Mouse (Mus musculus) kidney, embryonic 14.5 days (tissue): Measurements from ENCODE around the gene Mrvi1. TPM values are rescaled to one million over a fixed set of nuclear protein-coding genes. Genes with fewer than 3 reads are reported as not detected.

Experiments used
- ATAC-seq: fragments of 200-750 bp; cut with Nextera tagmentation; 2 replicates; pipeline ENCODE4 v1.8.0; 2017; ENCODE audit warnings: moderate number of reproducible peaks, mild to moderate bottlenecking, moderate TSS enrichment, moderate library complexity; ENCODE audit not compliant: low FRiP score, low TSS enrichment
- H3K27ac ChIP-seq: fragments of 300-500 bp; sonication (generic); 2 replicates; pipeline ENCODE4 v1.5.1; 2014; ENCODE audit warnings: low read depth, mild to moderate bottlenecking, low read length, moderate library complexity, mixed read lengths
- H3K27me3 ChIP-seq: fragments of 300-500 bp; sonication (generic); 2 replicates; pipeline ENCODE4 v1.6.1; 2014; ENCODE audit warnings: mild to moderate bottlenecking, low read length; ENCODE audit not compliant: control insufficient read depth, insufficient read depth
- H3K36me3 ChIP-seq: fragments of 300-500 bp; sonication (generic); 2 replicates; pipeline ENCODE4 v1.6.1; 2014; ENCODE audit warnings: low read length, mixed read lengths; ENCODE audit not compliant: control insufficient read depth, insufficient read depth
- H3K4me1 ChIP-seq: fragments of 300-500 bp; sonication (generic); 2 replicates; pipeline ENCODE4 v1.6.1; 2014; ENCODE audit warnings: low read length, mixed read lengths; ENCODE audit not compliant: control insufficient read depth, insufficient read depth
- H3K4me2 ChIP-seq: fragments of 300-500 bp; sonication (generic); replicated peaks from 2 replicates; pipeline ENCODE4 v1.6.1; 2014; ENCODE audit warnings: low read depth, mild to moderate bottlenecking, low read length
- H3K4me3 ChIP-seq: fragments of 300-500 bp; sonication (generic); 2 replicates; pipeline ENCODE4 v1.5.1; 2014; ENCODE audit warnings: mild to moderate bottlenecking, low read length
- H3K9ac ChIP-seq: fragments of 300-500 bp; sonication (generic); 2 replicates; pipeline ENCODE4 v1.6.1; 2014; ENCODE audit warnings: low read depth, mild to moderate bottlenecking, low read length, moderate library complexity
- H3K9me3 ChIP-seq: fragments of 300-500 bp; sonication (generic); 2 replicates; pipeline ENCODE4 v1.6.1; 2016; ENCODE audit warnings: low read length; ENCODE audit not compliant: control insufficient read depth
- WGBS: fragments of 180-500 bp; shearing (Covaris S2); extraction: QIAGEN DNeasy Blood & Tissue Kit; methylation state at CpG from one replicate; pipeline ENCODE4 v1.1.7; 2014; 5-methylcytosine and 5-hydroxymethylcytosine counted together
- polyA plus RNA-seq: library from polyadenylated mRNA; unstranded; fragments of >200 nt; fragmentation: Nextera tagmentation; extraction: Ambion mirVana; gene quantifications from 2 replicates; pipeline ENCODE4 v1.2.1, GENCODE M21; 2014

The Mrvi1 gene
- polyA plus RNA-seq, 1 experiment from 2014 or later = 15.1 TPM

- Histone ChIP-seq H3K4me3 (no peak overlapping the region), H3K4me2 (no peak overlapping the region), H3K27ac (no peak overlapping the region), H3K27me3 (no peaks in the 10 kb centered on the region), H3K4me1 (peaks cover 12% of the 10 kb centered on the region; the same call in 1 of the 2 replicates), H3K36me3 (no peaks in the 10 kb centered on the region), H3K9ac (no peak overlapping the region), H3K9me3 (no peaks in the 10 kb centered on the region)
- peak; percentile 79 for ATAC-seq
- 38% methylated on average over 10 of the region's 10 CpGs for WGBS
Observed at GRCm38 (mm10) chr7:110865038-110865437, 117.2 kb downstream of the Mrvi1 start.

- H3K4me1 ChIP-seq = peaks cover 12% of the 10 kb centered on the region; the same call in 1 of the 2 replicates
- no peaks in the 10 kb centered on the region for H3K27me3 ChIP-seq
- H3K9ac ChIP-seq = no peak within 1 kb of the TSS
- no peak within 1 kb of the TSS for H3K4me2 ChIP-seq
- no peak within 1 kb of the TSS for H3K27ac ChIP-seq
- H3K36me3 ChIP-seq = no peaks in the 10 kb centered on the region
- no peak for ATAC-seq
- no peak within 1 kb of the TSS for H3K4me3 ChIP-seq
- 72% methylated on average over 12 of the region's 12 CpGs for WGBS
- H3K9me3 ChIP-seq = no peaks in the 10 kb centered on the region
Observed at GRCm38 (mm10) chr7:110862751-110863289, 119.4 kb downstream of the Mrvi1 start, which contains the start of gene Lyve1. Lyve1 (minus strand) TSS chr7:110863239.

GRCm38 (mm10) chr7:110860129-110860528 is 122.1 kb downstream of the Mrvi1 start:
- H3K36me3 ChIP-seq = no peaks in the 10 kb centered on the region
- H3K27ac ChIP-seq = peak overlapping the region; percentile 18; the same call in 1 of the 2 replicates
- peaks cover 16% of the 10 kb centered on the region; the same call in 1 of the 2 replicates for H3K4me1 ChIP-seq
- peak; percentile 39; the same call in 1 of the 2 replicates for ATAC-seq
- no peaks in the 10 kb centered on the region for H3K9me3 ChIP-seq
- no peak overlapping the region for H3K4me3 ChIP-seq
- no peak overlapping the region for H3K4me2 ChIP-seq
- WGBS = 39% methylated on average over 5 of the region's 5 CpGs
- no peak overlapping the region for H3K9ac ChIP-seq
- H3K27me3 ChIP-seq = no peaks in the 10 kb centered on the region

GRCm38 (mm10) chr7:110855604-110856003 is 126.7 kb downstream of the Mrvi1 start:
- Histone ChIP-seq H3K27ac (no peak overlapping the region), H3K27me3 (no peaks in the 10 kb centered on the region), H3K4me1 (peaks cover 28% of the 10 kb centered on the region), H3K9ac (no peak overlapping the region), H3K9me3 (no peaks in the 10 kb centered on the region), H3K4me3 (no peak overlapping the region), H3K36me3 (no peaks in the 10 kb centered on the region), H3K4me2 (no peak overlapping the region)
- 69% methylated on average over 1 of the region's 1 CpGs for WGBS
- no peak for ATAC-seq

- ATAC-seq = peak; percentile 34; the same call in 1 of the 2 replicates
- H3K27ac ChIP-seq = no peak overlapping the region
- 71% methylated on average over 8 of the region's 8 CpGs for WGBS
Observed at GRCm38 (mm10) chr7:110854927-110855546, 127.2 kb downstream of the Mrvi1 start.

GRCm38 (mm10) chr7:110854519-110854918 is 127.7 kb downstream of the Mrvi1 start:
- H3K27ac ChIP-seq = no peak overlapping the region
- ATAC-seq = no peak
- 45% methylated on average over 3 of the region's 3 CpGs for WGBS

More at GRCm38 (mm10) chr7:110854927-110855546, 127.2 kb downstream of the Mrvi1 start:
- H3K27me3 ChIP-seq = no peaks in the 10 kb centered on the region
- no peaks in the 10 kb centered on the region for H3K9me3 ChIP-seq
- H3K4me3 ChIP-seq = no peak overlapping the region
- H3K36me3 ChIP-seq = no peaks in the 10 kb centered on the region
- peaks cover 28% of the 10 kb centered on the region for H3K4me1 ChIP-seq
- H3K4me2 ChIP-seq = no peak overlapping the region
- H3K9ac ChIP-seq = no peak overlapping the region

GRCm38 (mm10) chr7:110853611-110854010 is 128.7 kb downstream of the Mrvi1 start:
- WGBS = 56% methylated on average over 10 of the region's 10 CpGs
- Histone ChIP-seq H3K27ac (no peak overlapping the region), H3K4me2 (no peak overlapping the region), H3K9me3 (no peaks in the 10 kb centered on the region), H3K36me3 (no peaks in the 10 kb centered on the region), H3K4me1 (peaks cover 28% of the 10 kb centered on the region), H3K9ac (no peak overlapping the region), H3K4me3 (no peak overlapping the region), H3K27me3 (no peaks in the 10 kb centered on the region)
- ATAC-seq = no peak

More at GRCm38 (mm10) chr7:110854519-110854918, 127.7 kb downstream of the Mrvi1 start:
- Histone ChIP-seq H3K27me3 (no peaks in the 10 kb centered on the region), H3K4me1 (peaks cover 28% of the 10 kb centered on the region), H3K9me3 (no peaks in the 10 kb centered on the region), H3K36me3 (no peaks in the 10 kb centered on the region), H3K4me3 (no peak overlapping the region), H3K4me2 (no peak overlapping the region), H3K9ac (no peak overlapping the region)

- Histone ChIP-seq H3K27ac (peak overlapping the region; percentile 63), H3K9me3 (no peaks in the 10 kb centered on the region), H3K4me1 (peaks cover 28% of the 10 kb centered on the region), H3K4me3 (no peak overlapping the region), H3K9ac (no peak overlapping the region), H3K27me3 (no peaks in the 10 kb centered on the region), H3K4me2 (no peak overlapping the region), H3K36me3 (no peaks in the 10 kb centered on the region)
- WGBS = 44% methylated on average over 7 of the region's 7 CpGs
- ATAC-seq = peak; percentile 67; the same call in 1 of the 2 replicates
Observed at GRCm38 (mm10) chr7:110851541-110852203, 130.6 kb downstream of the Mrvi1 start.

GRCm38 (mm10) chr7:110848371-110848770 is 133.9 kb downstream of the Mrvi1 start:
- WGBS = 96% methylated on average over 1 of the region's 1 CpGs
- Histone ChIP-seq H3K4me3 (no peak overlapping the region), H3K27ac (no peak overlapping the region), H3K9ac (no peak overlapping the region), H3K9me3 (peaks cover 2% of the 10 kb centered on the region; the same call in 1 of the 2 replicates), H3K4me1 (peaks cover 12% of the 10 kb centered on the region), H3K36me3 (no peaks in the 10 kb centered on the region), H3K27me3 (no peaks in the 10 kb centered on the region), H3K4me2 (no peak overlapping the region)
- no peak for ATAC-seq
